Mouse (Mus musculus) bone marrow, adult 2 months (tissue): ENCODE results near the gene Irf6.

Experiments used
- CTCF ChIP-seq: fragments of 200-500 bp; IDR thresholded peaks from 2 replicates; pipeline ENCODE4 v1.5.1; 2011; ENCODE audit warnings: low read length, control low read depth; ENCODE audit not compliant: control insufficient read depth, insufficient read depth
- POLR2A ChIP-seq: fragments of 200-500 bp; IDR thresholded peaks from 2 replicates; pipeline ENCODE4 v1.6.1; 2011; ENCODE audit warnings: low read depth, mild to moderate bottlenecking, control low read depth, low read length, borderline replicate concordance; ENCODE audit not compliant: control insufficient read depth

DNA sequence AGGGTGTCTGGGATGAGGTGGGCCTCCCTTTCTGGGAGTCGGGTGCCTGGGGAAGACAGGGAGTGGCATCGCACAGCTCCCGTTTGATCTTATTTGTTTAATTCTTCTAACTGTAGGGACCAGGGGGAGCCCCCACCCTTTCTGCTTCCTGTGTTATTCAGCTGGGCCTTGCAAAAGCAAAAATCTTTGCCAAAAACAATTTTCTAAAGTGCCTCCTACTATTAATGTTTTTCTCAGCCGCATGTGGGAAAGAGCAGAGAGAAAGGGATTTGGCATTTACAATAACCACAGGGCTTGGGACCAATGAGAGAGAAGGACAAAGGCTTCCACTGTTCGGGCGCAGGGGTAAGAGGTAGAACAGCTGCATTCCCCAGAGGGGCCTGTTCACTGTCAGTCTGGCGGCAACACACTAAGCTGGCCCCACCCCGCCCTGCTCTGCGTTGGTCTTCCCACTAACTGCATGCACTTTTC lies 36.3 kb downstream of the Irf6 start:
- TF ChIP-seq CTCF (no peak), POLR2A (no peak)
